ENCODE assay signal across 18 mouse cellular contexts in the genomic region with DNA sequence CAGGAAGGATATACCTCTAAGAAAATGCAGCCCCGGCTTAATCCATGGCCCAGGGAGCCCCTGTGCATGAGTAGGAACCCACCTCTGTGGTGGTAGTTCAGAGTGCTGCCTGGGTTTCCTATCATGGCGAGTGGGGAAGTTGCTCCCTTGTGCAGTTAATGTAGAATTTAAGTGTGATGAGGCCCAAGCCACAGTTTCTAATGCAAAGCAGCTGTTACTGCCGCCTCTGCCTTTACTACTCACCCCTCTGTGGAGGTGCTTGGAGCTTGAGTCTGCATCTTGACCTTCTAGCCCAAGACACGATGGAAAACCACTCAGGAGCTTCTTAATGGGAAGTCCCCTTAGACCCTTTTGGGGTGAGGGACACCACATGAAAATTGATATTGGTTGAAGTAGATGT.
"Had no signal": no experiment of that assay in that cellular context is flagged by ENCODE, and none has a peak within 500 bp of the region (broad histone marks: within the 10 kb centered on the region; RNA-seq: fewer than 3 reads in every experiment).

No protein-coding gene starts in this region.

- H3K9me3 ChIP-seq: midbrain, embryonic 10.5 days; midbrain, embryonic 13.5 days; midbrain, embryonic 15.5 days; neural tube, embryonic 13.5 days; neural tube, embryonic 15.5 days had no signal

- H3K27me3 ChIP-seq: midbrain, embryonic 13.5 days; midbrain, embryonic 15.5 days; neural tube, embryonic 13.5 days; neural tube, embryonic 15.5 days had no signal

- H3K27ac ChIP-seq: midbrain, embryonic 10.5 days; midbrain, embryonic 13.5 days; midbrain, embryonic 15.5 days; neural tube, embryonic 13.5 days; neural tube, embryonic 15.5 days had no signal

- H3K9ac ChIP-seq: lung, embryonic 14.5 days; midbrain, embryonic 13.5 days; midbrain, embryonic 15.5 days; neural tube, embryonic 13.5 days; neural tube, embryonic 15.5 days had no signal

- DNase-seq: lung, adult 18-20 months; lung, embryonic 14.5 days; lung, postnatal 10 days; lung, postnatal 4 days; retina, postnatal 1 day; right cerebral cortex, adult 18-20 months; right cerebral cortex, postnatal 25 days; right cerebral cortex, postnatal 4 days; spleen, adult 18-20 months; thymus, adult 2 months; thymus, postnatal 25 days; thymus, postnatal 4 days had no signal

- H3K4me2 ChIP-seq: lung, embryonic 14.5 days; midbrain, embryonic 13.5 days; midbrain, embryonic 15.5 days; neural tube, embryonic 13.5 days; neural tube, embryonic 15.5 days had no signal

- H3K4me1 ChIP-seq: midbrain, embryonic 13.5 days; midbrain, embryonic 15.5 days; neural tube, embryonic 13.5 days; neural tube, embryonic 15.5 days had no signal

- H3K4me3 ChIP-seq: midbrain, embryonic 10.5 days; midbrain, embryonic 13.5 days; midbrain, embryonic 15.5 days; myocyte; neural tube, embryonic 13.5 days; neural tube, embryonic 15.5 days had no signal

- ATAC-seq: midbrain, embryonic 13.5 days; midbrain, embryonic 15.5 days had no signal
